Mouse (Mus musculus) stomach, postnatal 0 days (tissue): ENCODE results near the gene Ccn2.
A peak's percentile ranks its signal among the peaks of the same experiment; 100 is the strongest.

Experiments
- CTCF ChIP-seq: IDR thresholded peaks from 2 replicates; pipeline ENCODE4 v1.5.1; 2016; ENCODE audit warnings: antibody characterized with exemption, low read depth, mild to moderate bottlenecking, moderate library complexity
- EP300 ChIP-seq: optimal IDR thresholded peaks from 2 replicates; pipeline ENCODE3; 2016; ENCODE audit warnings: antibody characterized with exemption

- no peak for TF ChIP-seq CTCF
- TF ChIP-seq EP300: peak; percentile 25
These were observed 25.4 kb upstream of the Ccn2 start for GRCm38 (mm10) chr10:24569691-24570420.
